In genomic region chr6:17675019-17675756, GRCm38 (mm10) we compare ENCODE assay signal across 8 mouse cellular contexts. TPM values are rescaled to one million over a fixed set of nuclear protein-coding genes. Genes with fewer than 3 reads are reported as not detected.
A peak's percentile ranks its signal among the peaks of the same experiment; 100 is the strongest.
DNase-seq lines count a peak whose midpoint lies in the region; ATAC-seq and TF ChIP-seq lines count a peak whose summit lies in the region.

No protein-coding gene starts in this region.

- WGBS in liver, embryonic 16.5 days (ENCODE audit: insufficient replicate concordance), result 21% methylated on average over 12 of the region's 12 CpGs
- 27% methylated on average over 12 of the region's 12 CpGs for WGBS in neural tube, embryonic 12.5 days

- H3K27me3 ChIP-seq in liver, embryonic 16.5 days (ENCODE audit: control insufficient read depth, insufficient read depth, low read depth, low read length), result no peaks in the 10 kb centered on the region
- H3K27me3 ChIP-seq in neural tube, embryonic 12.5 days (replicated peaks), result no peaks in the 10 kb centered on the region

- H3K9me3 ChIP-seq in liver, embryonic 16.5 days (replicated peaks; ENCODE audit: control insufficient read depth, low read length), result no peaks in the 10 kb centered on the region
- no peaks in the 10 kb centered on the region for H3K9me3 ChIP-seq in neural tube, embryonic 12.5 days

- DNase-seq in A20 (ENCODE audit: low read depth, low spot score) (peak; percentile 85), MEL-GATA-1-ER (ENCODE audit: extremely low read depth, low read depth) (peak; percentile 69)
- peak; percentile 58 for DNase-seq in cerebellum, adult 9-11 months
- DNase-seq in gastrocnemius, adult 2 months, result peak; percentile 68
- peak; percentile 76 for DNase-seq in thymus, postnatal 0 days (ENCODE audit: low spot score)

- TF ChIP-seq CTCF in gastrocnemius, adult 2 months (IDR thresholded peaks at IDR 0.05), result peak; percentile 80

- peak; percentile 83 for ATAC-seq in inflammation-experienced regulatory T-cells, adult 6 months
- ATAC-seq in liver, embryonic 16.5 days (ENCODE audit: low read depth), result peak; percentile 62; the same call in 1 of the 2 replicates
- peak; percentile 71 for ATAC-seq in neural tube, embryonic 12.5 days (ENCODE audit: low FRiP score, low read depth)

- H3K4me1 ChIP-seq in liver, embryonic 16.5 days (ENCODE audit: control insufficient read depth, low read depth, low read length), result peaks cover 2% of the 10 kb centered on the region
- no peaks in the 10 kb centered on the region for H3K4me1 ChIP-seq in neural tube, embryonic 12.5 days

- intact Hi-C loops in gastrocnemius, adult 2 months (cut with DNase I), result loop anchor here (2.0 kb wide), 1 partner anchor 160 kb away; no protein-coding TSS in a partner anchor

- no peak overlapping the region for H3K4me3 ChIP-seq in gastrocnemius, adult 2 months
- no peak overlapping the region for H3K4me3 ChIP-seq in liver, embryonic 16.5 days (ENCODE audit: low read depth, low read length)
- no peak overlapping the region for H3K4me3 ChIP-seq in neural tube, embryonic 12.5 days

- no peaks in the 10 kb centered on the region for H3K36me3 ChIP-seq in liver, embryonic 16.5 days (ENCODE audit: control insufficient read depth, insufficient read depth)
- no peaks in the 10 kb centered on the region for H3K36me3 ChIP-seq in neural tube, embryonic 12.5 days

- no peak overlapping the region for H3K4me2 ChIP-seq in liver, embryonic 16.5 days (ENCODE audit: low read depth, low read length)
- no peak overlapping the region for H3K4me2 ChIP-seq in neural tube, embryonic 12.5 days (replicated peaks)

- no peak overlapping the region for H3K9ac ChIP-seq in liver, embryonic 16.5 days (ENCODE audit: low read depth, low read length)
- no peak overlapping the region for H3K9ac ChIP-seq in neural tube, embryonic 12.5 days

- no peak overlapping the region for H3K27ac ChIP-seq in gastrocnemius, adult 2 months
- no peak overlapping the region for H3K27ac ChIP-seq in liver, embryonic 16.5 days (ENCODE audit: low read length)
- no peak overlapping the region for H3K27ac ChIP-seq in neural tube, embryonic 12.5 days

RNA-seq across cellular contexts. Expression of gene St7, which starts 17.5 kb away (rescaled TPM):
- total RNA-seq in gastrocnemius, adult 2 months (2021), result 10 to 100 TPM; 13.0 to 14.0 TPM
- polyA plus RNA-seq in inflammation-experienced regulatory T-cells, adult 6 months (2017; shearing (Covaris generic)), result 1 to 10 TPM; 2.1 to 4.8 (median 3.9) TPM
- 8.7 and 9.3 TPM in 2 replicates for polyA plus RNA-seq in liver, embryonic 16.5 days (2015; fragmentation: Nextera tagmentation; extraction: Ambion mirVana)
- polyA plus RNA-seq in neural tube, embryonic 12.5 days (2016; fragmentation: Nextera tagmentation; extraction: Ambion mirVana), result 49.0 and 53.5 TPM in 2 replicates
- polyA plus RNA-seq in thymus, postnatal 0 days (2015; fragmentation: Nextera tagmentation; extraction: Ambion mirVana), result 15.4 and 16.5 TPM in 2 replicates

RNA-seq across cellular contexts. Expression of gene Capza2, which starts 39.2 kb away (rescaled TPM):
- total RNA-seq in gastrocnemius, adult 2 months (2021), result 100 to 1,000 TPM; 259 to 336 TPM
- polyA plus RNA-seq in inflammation-experienced regulatory T-cells, adult 6 months (2017; shearing (Covaris generic)), result 100 to 1,000 TPM; 310 to 480 (median 320) TPM
- 80.9 and 88.3 TPM in 2 replicates for polyA plus RNA-seq in liver, embryonic 16.5 days (2015; fragmentation: Nextera tagmentation; extraction: Ambion mirVana)
- 229 and 258 TPM in 2 replicates for polyA plus RNA-seq in neural tube, embryonic 12.5 days (2016; fragmentation: Nextera tagmentation; extraction: Ambion mirVana)
- 267 and 279 TPM in 2 replicates for polyA plus RNA-seq in thymus, postnatal 0 days (2015; fragmentation: Nextera tagmentation; extraction: Ambion mirVana)
